7 mouse cellular contexts compared by ENCODE assay signal in genomic region chr19:5490898-5491708, GRCm38 (mm10). TPM values are rescaled to one million over a fixed set of nuclear protein-coding genes. Genes with fewer than 3 reads are reported as not detected.
DNase-seq lines count a peak whose midpoint lies in the region; ATAC-seq lines count a peak whose summit lies in the region.

No protein-coding gene starts in this region.

- H3K27ac ChIP-seq in intestine, embryonic 15.5 days, result peak overlapping the region; percentile 99

- H3K36me3 ChIP-seq in intestine, embryonic 15.5 days, result peaks cover 23% of the 10 kb centered on the region

- peak overlapping the region; percentile 100 for H3K4me3 ChIP-seq in intestine, embryonic 15.5 days (replicated peaks)

- peak; percentile 38 for ATAC-seq in activated CD4-positive, CD25-positive, alpha-beta regulatory T cell, adult 4 months
- ATAC-seq in intestine, embryonic 15.5 days, result peak; percentile 29

- DNase-seq in embryo, embryonic 10.5 days (ENCODE audit: low spot score), result peak; percentile 86
- peak; percentile 85 for DNase-seq in gastrocnemius, postnatal 25 days
- peak; percentile 84 to 90 for DNase-seq in left cerebral cortex, postnatal 25 days (ENCODE audit: low spot score in 2 of 2)
- DNase-seq in mesoderm, embryonic 11.5 days (ENCODE audit: low read depth, low spot score), result peak; percentile 78
- DNase-seq in right cerebral cortex, postnatal 36 days (ENCODE audit: low spot score in 2 of 2), result peak; percentile 73 to 82

- no peaks in the 10 kb centered on the region for H3K27me3 ChIP-seq in intestine, embryonic 15.5 days (replicated peaks)

- under 1% methylated on average over 59 of the region's 59 CpGs for WGBS in intestine, embryonic 15.5 days

- H3K4me2 ChIP-seq in intestine, embryonic 15.5 days (replicated peaks), result peak overlapping the region; percentile 87

- H3K9ac ChIP-seq in intestine, embryonic 15.5 days, result peak overlapping the region; percentile 98

- no peaks in the 10 kb centered on the region for H3K9me3 ChIP-seq in intestine, embryonic 15.5 days

- peaks cover 28% of the 10 kb centered on the region for H3K4me1 ChIP-seq in intestine, embryonic 15.5 days (replicated peaks)

- intact Hi-C loops in left cerebral cortex, postnatal 25 days (cut with DNase I), result loop anchor here (1.0 to 2.0 kb wide), 5 partner anchors 20 to 194 kb away; partner anchors contain the start of genes Ccdc85b, Fibp, Sart1 and Snx32

RNA-seq across cellular contexts. Expression of gene Cfl1, which starts 0.8 kb away (rescaled TPM):
- polyA plus RNA-seq in activated CD4-positive, CD25-positive, alpha-beta regulatory T cell, adult 4 months (2017; shearing (Covaris generic)), result 1,000 to 10,000 TPM; 2,749 to 2,812 TPM
- 100 to 1,000 TPM in 1 of 2 experiments, 10 to 100 TPM in 1; 83.6 to 106 TPM for total RNA-seq in gastrocnemius, postnatal 25 days (2021)
- polyA plus RNA-seq in intestine, embryonic 15.5 days (2015; fragmentation: Nextera tagmentation; extraction: Ambion mirVana), result 2,332 and 2,514 TPM in 2 replicates
- 1,000 to 10,000 TPM; 1,474 to 1,552 TPM for total RNA-seq in left cerebral cortex, postnatal 25 days (2021)

RNA-seq across cellular contexts. Expression of gene Mus81, which starts 2.9 kb away (rescaled TPM):
- 10 to 100 TPM; 34.3 to 39.7 TPM for polyA plus RNA-seq in activated CD4-positive, CD25-positive, alpha-beta regulatory T cell, adult 4 months (2017; shearing (Covaris generic))
- total RNA-seq in gastrocnemius, postnatal 25 days (2021), result 10 to 100 TPM; 20.3 to 21.6 TPM
- 29.5 and 29.8 TPM in 2 replicates for polyA plus RNA-seq in intestine, embryonic 15.5 days (2015; fragmentation: Nextera tagmentation; extraction: Ambion mirVana)
- 10 to 100 TPM; 30.7 to 30.9 TPM for total RNA-seq in left cerebral cortex, postnatal 25 days (2021)

RNA-seq across cellular contexts. Expression of gene 1700020D05Rik, which starts 12.5 kb away (rescaled TPM):
- under 1 TPM; 0.33 to 0.51 TPM for polyA plus RNA-seq in activated CD4-positive, CD25-positive, alpha-beta regulatory T cell, adult 4 months (2017; shearing (Covaris generic))
- total RNA-seq in gastrocnemius, postnatal 25 days (2021), result under 1 TPM; 0.64 to 0.88 TPM
- polyA plus RNA-seq in intestine, embryonic 15.5 days (2015; fragmentation: Nextera tagmentation; extraction: Ambion mirVana), result not detected in 2 replicates
- 1 to 10 TPM; 5.1 to 7.7 TPM for total RNA-seq in left cerebral cortex, postnatal 25 days (2021)

RNA-seq across cellular contexts. Expression of gene Efemp2, which starts 17.3 kb away (rescaled TPM):
- 1 to 10 TPM; 1.5 to 1.9 TPM for polyA plus RNA-seq in activated CD4-positive, CD25-positive, alpha-beta regulatory T cell, adult 4 months (2017; shearing (Covaris generic))
- total RNA-seq in gastrocnemius, postnatal 25 days (2021), result 10 to 100 TPM in 1 of 2 experiments, 1 to 10 TPM in 1; 7.8 to 12.2 TPM
- polyA plus RNA-seq in intestine, embryonic 15.5 days (2015; fragmentation: Nextera tagmentation; extraction: Ambion mirVana), result 118 TPM in 2 replicates
- total RNA-seq in left cerebral cortex, postnatal 25 days (2021), result 10 to 100 TPM; 15.2 to 16.4 TPM

RNA-seq across cellular contexts. Expression of gene Snx32, which starts 19.2 kb away (rescaled TPM):
- 10 to 100 TPM; 16.3 to 18.4 TPM for polyA plus RNA-seq in activated CD4-positive, CD25-positive, alpha-beta regulatory T cell, adult 4 months (2017; shearing (Covaris generic))
- total RNA-seq in gastrocnemius, postnatal 25 days (2021), result 1 to 10 TPM; 6.9 to 7.5 TPM
- polyA plus RNA-seq in intestine, embryonic 15.5 days (2015; fragmentation: Nextera tagmentation; extraction: Ambion mirVana), result 7.2 and 8.0 TPM in 2 replicates
- total RNA-seq in left cerebral cortex, postnatal 25 days (2021), result 10 to 100 TPM; 80.4 to 81.0 TPM

Comparison
In these comparisons a context has a peak if more than half of its experiments do, and no peak if none do; other contexts are left out.
1. Peak in every context shown above with its lines: DNase-seq, ATAC-seq, H3K4me3 ChIP-seq and H3K27ac ChIP-seq.
2. RNA of gene Cfl1, which starts 0.8 kb away (total RNA-seq): 1,474 to 1,552 TPM in left cerebral cortex, postnatal 25 days; 83.6 to 106 TPM in gastrocnemius, postnatal 25 days; every median in the first group is over 10 times any median in the second.